Mouse (Mus musculus): ENCODE measurements around the gene Ypel2. TPM values are rescaled to one million over a fixed set of nuclear protein-coding genes. Genes with fewer than 3 reads are reported as not detected.

Ypel2 gene
- total and polyA plus RNA-seq, 3 experiments: 0.23 to 0.52 TPM; not detected in 1

GRCm38 (mm10) chr11:86906767-86907662 is 86.5 kb downstream of the Ypel2 start (continued):
- TF ChIP-seq UBTF (IDR thresholded peaks at IDR 0.05; ENCODE audit: borderline replicate concordance, insufficient read depth, low read depth, low read length) (no peak), CHD1 (IDR thresholded peaks at IDR 0.05; ENCODE audit: low read depth, low read length) (0 out of 2 replicates have a peak, but pooled peaks have one; percentile 74), USF1 (IDR thresholded peaks at IDR 0.05; ENCODE audit: low read depth, low read length) (no peak), ZNF384 (IDR thresholded peaks at IDR 0.05; ENCODE audit: low read depth, low read length) (no peak)

GRCm38 (mm10) chr11:86906257-86906656 is 87.2 kb downstream of the Ypel2 start:
- no peaks in the 10 kb centered on the region; the same call in 1 of the 2 replicates for H3K79me2 ChIP-seq (ENCODE audit: control insufficient read depth, insufficient read depth, low read length, poor library complexity)
- H3K9me3 ChIP-seq (replicated peaks; ENCODE audit: insufficient read depth, low read length): no peaks in the 10 kb centered on the region
- peaks cover 0 to 3% of the 10 kb centered on the region in 2 experiments; a peak in 1 of 4 replicates for H3K27me3 ChIP-seq (ENCODE audit: control insufficient read depth in 1 of 2, insufficient read depth in 2 of 2, low read length in 2 of 2)
- peaks cover 17 to 27% of the 10 kb centered on the region in 2 experiments for H3K4me1 ChIP-seq (ENCODE audit: control insufficient read depth in 1 of 2, insufficient read depth in 2 of 2, low read length in 2 of 2)
- peaks cover 0 to 26% of the 10 kb centered on the region in 2 experiments; a peak in 2 of 4 replicates for H3K36me3 ChIP-seq (ENCODE audit: control insufficient read depth in 1 of 2, insufficient read depth in 2 of 2, low read length in 2 of 2)
- H3K9ac ChIP-seq (ENCODE audit: control insufficient read depth, low read depth, low read length, poor library complexity, severe bottlenecking): 0 out of 2 replicates have a peak overlapping the region, but pooled peaks have one; percentile 0
- H3K27ac ChIP-seq (ENCODE audit: control insufficient read depth, low read depth, low read length): peak overlapping the region; percentile 35
- peak overlapping the region in 1 of 2 experiments; percentile 8; a peak in 1 of 4 replicates for H3K4me3 ChIP-seq (ENCODE audit: control insufficient read depth in 1 of 2, insufficient read depth in 1 of 2, low read depth in 2 of 2, low read length in 2 of 2)
- peak; percentile 52 for DNase-seq (ENCODE audit: low read depth, low spot score)
- TF ChIP-seq SMC3 (IDR thresholded peaks at IDR 0.05; ENCODE audit: low read depth, low read length): peak; percentile 50
- no peak for TF ChIP-seq CHD2 (IDR thresholded peaks at IDR 0.05; ENCODE audit: low read length)
- no peak for TF ChIP-seq USF2 (IDR thresholded peaks at IDR 0.05; ENCODE audit: borderline replicate concordance in 1 of 2, insufficient read depth in 1 of 2, low read depth in 1 of 2, low read length in 2 of 2)
- TF ChIP-seq RAD21 (IDR thresholded peaks at IDR 0.05; ENCODE audit: low read depth, low read length): peak; percentile 70
- peak; percentile 67 for TF ChIP-seq ZC3H11A (IDR thresholded peaks at IDR 0.05; ENCODE audit: low read depth, low read length)
- TF ChIP-seq TBP (IDR thresholded peaks at IDR 0.05; ENCODE audit: low read depth, low read length): no peak
- TF ChIP-seq CTCF (IDR thresholded peaks at IDR 0.05 in 2 of 3, conservative IDR thresholded peaks at IDR 0.05 in 1 of 3; ENCODE audit: control insufficient read depth in 1 of 3, insufficient read depth in 1 of 3, low read depth in 2 of 3, low read length in 3 of 3, poor library complexity in 1 of 3, severe bottlenecking in 1 of 3): peak; percentile 51 to 62 (median 60)

- Histone ChIP-seq H3K9ac (ENCODE audit: control insufficient read depth, low read depth, low read length, poor library complexity, severe bottlenecking) (no peak overlapping the region), H3K27ac (ENCODE audit: control insufficient read depth, low read depth, low read length) (no peak overlapping the region), H3K36me3 (ENCODE audit: control insufficient read depth in 1 of 2, insufficient read depth in 2 of 2, low read length in 2 of 2) (peaks cover 0 to 26% of the 10 kb centered on the region in 2 experiments; a peak in 2 of 4 replicates), H3K9me3 (replicated peaks; ENCODE audit: insufficient read depth, low read length) (no peaks in the 10 kb centered on the region), H3K27me3 (ENCODE audit: control insufficient read depth in 1 of 2, insufficient read depth in 2 of 2, low read length in 2 of 2) (peaks cover 0 to 3% of the 10 kb centered on the region in 2 experiments; a peak in 1 of 4 replicates), H3K4me1 (ENCODE audit: control insufficient read depth in 1 of 2, insufficient read depth in 2 of 2, low read length in 2 of 2) (peaks cover 17 to 27% of the 10 kb centered on the region in 2 experiments), H3K4me3 (ENCODE audit: control insufficient read depth in 1 of 2, insufficient read depth in 1 of 2, low read depth in 2 of 2, low read length in 2 of 2) (no peak overlapping the region), H3K79me2 (ENCODE audit: control insufficient read depth, insufficient read depth, low read length, poor library complexity) (no peaks in the 10 kb centered on the region; the same call in 1 of the 2 replicates)
- no peak for DNase-seq (ENCODE audit: low read depth, low spot score)
- no peak for TF ChIP-seq POLR2AphosphoS2 (IDR thresholded peaks at IDR 0.05; ENCODE audit: low read length)
- TF ChIP-seq KAT2A (conservative IDR thresholded peaks at IDR 0.05; ENCODE audit: low read depth, low read length): no peak
- no peak for TF ChIP-seq TCF12 (IDR thresholded peaks at IDR 0.05; ENCODE audit: low read depth, low read length)
- no peak for TF ChIP-seq ZNF384 (IDR thresholded peaks at IDR 0.05; ENCODE audit: low read depth, low read length)
- no peak for TF ChIP-seq TAL1 (IDR thresholded peaks at IDR 0.05; ENCODE audit: low read length)
- TF ChIP-seq SIN3A (IDR thresholded peaks at IDR 0.05; ENCODE audit: low read length): no peak
- TF ChIP-seq CHD2 (IDR thresholded peaks at IDR 0.05; ENCODE audit: low read length): no peak
- no peak for TF ChIP-seq MAFK (IDR thresholded peaks at IDR 0.05; ENCODE audit: borderline replicate concordance, low read depth, low read length)
- no peak for TF ChIP-seq ETS1 (IDR thresholded peaks at IDR 0.05; ENCODE audit: low read depth, low read length)
- TF ChIP-seq USF2 (IDR thresholded peaks at IDR 0.05; ENCODE audit: borderline replicate concordance in 1 of 2, insufficient read depth in 1 of 2, low read depth in 1 of 2, low read length in 2 of 2): no peak
- TF ChIP-seq ZC3H11A (IDR thresholded peaks at IDR 0.05; ENCODE audit: low read depth, low read length): no peak
- TF ChIP-seq BHLHE40 (IDR thresholded peaks at IDR 0.05; ENCODE audit: borderline replicate concordance, low read depth, low read length): no peak
- no peak for TF ChIP-seq MYC (IDR thresholded peaks at IDR 0.05; ENCODE audit: low read depth, low read length)
- no peak for TF ChIP-seq HCFC1 (IDR thresholded peaks at IDR 0.05; ENCODE audit: low read depth, low read length)
- no peak for TF ChIP-seq NELFE (IDR thresholded peaks at IDR 0.05; ENCODE audit: low read depth, low read length)
- TF ChIP-seq ZKSCAN1 (IDR thresholded peaks at IDR 0.05; ENCODE audit: low read depth, low read length): no peak
- no peak for TF ChIP-seq NRF1 (IDR thresholded peaks at IDR 0.05; ENCODE audit: insufficient read depth, low read depth, low read length, poor library complexity, severe bottlenecking)
- TF ChIP-seq POLR2AphosphoS5 (IDR thresholded peaks at IDR 0.05; ENCODE audit: borderline replicate concordance, low read depth, low read length): no peak
- TF ChIP-seq MAZ (IDR thresholded peaks at IDR 0.05; ENCODE audit: low read depth, low read length): no peak
These were observed 88.2 kb downstream of the Ypel2 start for GRCm38 (mm10) chr11:86905261-86905660.
